10 mouse cellular contexts compared by ENCODE assay signal in genomic region chr9:46149392-46149791, GRCm38 (mm10).
A peak's percentile ranks its signal among the peaks of the same experiment; 100 is the strongest.
DNase-seq lines count a peak whose midpoint lies in the region; ATAC-seq lines count a peak whose summit lies in the region.
"Had no signal": no experiment of that assay in that cellular context is flagged by ENCODE, and none has a peak within 500 bp of the region (broad histone marks: within the 10 kb centered on the region; RNA-seq: fewer than 3 reads in every experiment).

No protein-coding gene starts in this region.

- no peak overlapping the region for H3K9ac ChIP-seq in heart, embryonic 12.5 days
- H3K9ac ChIP-seq in liver, embryonic 15.5 days, result no peak overlapping the region
- H3K9ac ChIP-seq: liver, embryonic 13.5 days had no signal

- WGBS in heart, embryonic 12.5 days, result 72% methylated on average over 5 of the region's 5 CpGs
- WGBS in liver, embryonic 15.5 days (ENCODE audit: insufficient replicate concordance), result 22% methylated on average over 5 of the region's 5 CpGs

- peak overlapping the region; percentile 70; the same call in 1 of the 2 replicates for H3K27ac ChIP-seq in heart, embryonic 12.5 days (ENCODE audit: poor library complexity, severe bottlenecking)
- no peak overlapping the region for H3K27ac ChIP-seq in liver, embryonic 15.5 days (replicated peaks)

- no peak overlapping the region for H3K4me3 ChIP-seq in heart, embryonic 12.5 days
- H3K4me3 ChIP-seq in liver, embryonic 15.5 days (replicated peaks), result no peak overlapping the region
- H3K4me3 ChIP-seq: liver, embryonic 13.5 days had no signal

- no peaks in the 10 kb centered on the region for H3K9me3 ChIP-seq in heart, embryonic 12.5 days (replicated peaks)
- H3K9me3 ChIP-seq in liver, embryonic 15.5 days (replicated peaks), result no peaks in the 10 kb centered on the region
- H3K9me3 ChIP-seq: liver, embryonic 13.5 days had no signal

- no peak overlapping the region for H3K4me2 ChIP-seq in heart, embryonic 12.5 days
- H3K4me2 ChIP-seq in liver, embryonic 15.5 days, result no peak overlapping the region
- H3K4me2 ChIP-seq: liver, embryonic 13.5 days had no signal

- intact Hi-C loops in heart, postnatal 25 days (cut with DNase I), result no loop called here
- intact Hi-C loops in left cerebral cortex, postnatal 10 days (cut with DNase I), result no loop called here

- peaks cover 44% of the 10 kb centered on the region for H3K4me1 ChIP-seq in heart, embryonic 12.5 days (replicated peaks)
- peaks cover 57% of the 10 kb centered on the region for H3K4me1 ChIP-seq in liver, embryonic 15.5 days (replicated peaks)

- DNase-seq in heart, postnatal 25 days (ENCODE audit: low spot score), result no peak
- peak; percentile 79 for DNase-seq in CD4-positive helper T cell, adult 2 months (ENCODE audit: low read depth, low spot score)
- DNase-seq in induced T-regulatory cell, adult 2 months (ENCODE audit: low read depth), result peak; percentile 81
- DNase-seq in B cell, adult 2 months, result no peak
- no peak for DNase-seq in left cerebral cortex, postnatal 10 days (ENCODE audit: extremely low spot score in 1 of 2, low spot score in 2 of 2)
- DNase-seq in layer of hippocampus, postnatal 14 days (ENCODE audit: low spot score in 2 of 2), result no peak
- DNase-seq: liver, embryonic 13.5 days had no signal

- no peaks in the 10 kb centered on the region for H3K36me3 ChIP-seq in heart, embryonic 12.5 days
- H3K36me3 ChIP-seq in liver, embryonic 15.5 days (replicated peaks), result no peaks in the 10 kb centered on the region
- H3K36me3 ChIP-seq: liver, embryonic 13.5 days had no signal

- H3K27me3 ChIP-seq in heart, embryonic 12.5 days (replicated peaks), result no peaks in the 10 kb centered on the region
- no peaks in the 10 kb centered on the region for H3K27me3 ChIP-seq in liver, embryonic 15.5 days
- H3K27me3 ChIP-seq: CH12.LX; liver, embryonic 13.5 days had no signal

- ATAC-seq in heart, embryonic 12.5 days (ENCODE audit: insufficient number of reproducible peaks, low FRiP score), result no peak
- peak; percentile 56 for ATAC-seq in liver, embryonic 15.5 days (ENCODE audit: insufficient read depth)

Comparison
In these comparisons a context has a peak if more than half of its experiments do, and no peak if none do; other contexts are left out.
1. DNase-seq: peak in CD4-positive helper T cell, adult 2 months (single experiment) and induced T-regulatory cell, adult 2 months (single experiment); none in heart, postnatal 25 days (single experiment), B cell, adult 2 months (0 of 2), left cerebral cortex, postnatal 10 days (0 of 2) and layer of hippocampus, postnatal 14 days (0 of 2).